Mouse (Mus musculus): ENCODE results near the gene Lrmda. TPM values are rescaled to one million over a fixed set of nuclear protein-coding genes. Genes with fewer than 3 reads are reported as not detected.
A peak's percentile ranks its signal among the peaks of the same experiment; 100 is the strongest.

The Lrmda gene
- polyA plus RNA-seq, 1 experiment from 2014 or later, result 1.8 TPM

DNA sequence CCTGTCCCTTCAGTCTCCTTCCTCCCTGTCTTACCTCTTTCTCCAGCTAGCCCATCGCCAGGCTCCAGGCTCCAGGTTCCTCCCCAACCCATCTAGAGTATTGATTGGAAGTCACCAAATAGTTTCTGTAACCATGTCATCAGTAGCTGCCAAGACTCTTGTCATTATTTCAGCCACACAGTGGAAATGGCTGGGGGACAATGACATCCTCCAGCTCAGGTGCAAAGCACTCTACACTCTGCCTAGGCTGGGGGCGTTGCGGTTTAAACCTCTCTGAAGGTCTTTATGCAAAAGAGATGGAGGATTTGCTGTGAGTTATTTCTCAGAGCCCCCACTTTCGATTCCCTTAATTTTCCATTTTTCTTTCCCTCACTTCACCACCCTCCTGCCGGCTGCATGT is 287.2 kb downstream of the Lrmda start:
- no peak for TF ChIP-seq CTCF (IDR thresholded peaks at IDR 0.05; ENCODE audit: low read depth)
- WGBS, result 72% methylated on average over 5 of the region's 5 CpGs
- H3K4me1 ChIP-seq (replicated peaks; ENCODE audit: control insufficient read depth, insufficient read depth, low read length), result no peaks in the 10 kb centered on the region
- ATAC-seq, result no peak
- no peaks in the 10 kb centered on the region for H3K27me3 ChIP-seq (replicated peaks; ENCODE audit: control insufficient read depth, insufficient read depth, low read length)
- no peak overlapping the region for H3K4me3 ChIP-seq (ENCODE audit: low read depth, low read length)
- no peaks in the 10 kb centered on the region for H3K9me3 ChIP-seq (ENCODE audit: control insufficient read depth)
- H3K4me2 ChIP-seq (replicated peaks; ENCODE audit: low read depth), result no peak overlapping the region
- H3K9ac ChIP-seq (ENCODE audit: low read depth, low read length), result no peak overlapping the region
- no peaks in the 10 kb centered on the region for H3K36me3 ChIP-seq (ENCODE audit: control insufficient read depth, insufficient read depth)
- no peak overlapping the region for H3K27ac ChIP-seq (ENCODE audit: low read depth, low read length)

DNA sequence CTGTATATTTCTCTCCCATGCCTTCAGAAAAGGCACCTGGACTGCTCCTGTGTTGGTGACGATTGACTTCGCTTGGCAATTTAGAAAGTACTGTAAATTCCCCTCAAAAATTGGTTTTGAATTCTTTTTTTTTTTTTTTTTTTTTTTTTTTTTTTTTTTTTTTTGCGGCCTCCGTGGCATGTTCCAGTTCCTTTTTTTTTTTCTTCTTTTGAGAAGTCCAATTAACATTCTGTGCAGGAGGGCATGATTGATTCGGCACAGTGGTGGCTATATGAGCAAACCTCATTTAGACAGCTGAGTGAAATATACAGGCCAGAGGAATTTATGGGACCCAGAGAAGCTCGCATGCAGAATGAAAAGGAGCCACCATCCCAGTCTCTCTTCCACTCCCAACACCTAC is 288.5 kb downstream of the Lrmda start:
- no peaks in the 10 kb centered on the region for H3K4me1 ChIP-seq (replicated peaks; ENCODE audit: control insufficient read depth, insufficient read depth, low read length)
- WGBS, result 63% methylated on average over 6 of the region's 6 CpGs
- no peak overlapping the region for H3K27ac ChIP-seq (ENCODE audit: low read depth, low read length)
- H3K36me3 ChIP-seq (ENCODE audit: control insufficient read depth, insufficient read depth), result no peaks in the 10 kb centered on the region
- H3K9me3 ChIP-seq (ENCODE audit: control insufficient read depth), result no peaks in the 10 kb centered on the region
- H3K4me3 ChIP-seq (ENCODE audit: low read depth, low read length), result no peak overlapping the region
- TF ChIP-seq CTCF (IDR thresholded peaks at IDR 0.05; ENCODE audit: low read depth), result no peak
- no peak overlapping the region for H3K4me2 ChIP-seq (replicated peaks; ENCODE audit: low read depth)
- H3K9ac ChIP-seq (ENCODE audit: low read depth, low read length), result no peak overlapping the region
- ATAC-seq, result no peak
- H3K27me3 ChIP-seq (replicated peaks; ENCODE audit: control insufficient read depth, insufficient read depth, low read length), result no peaks in the 10 kb centered on the region

DNA sequence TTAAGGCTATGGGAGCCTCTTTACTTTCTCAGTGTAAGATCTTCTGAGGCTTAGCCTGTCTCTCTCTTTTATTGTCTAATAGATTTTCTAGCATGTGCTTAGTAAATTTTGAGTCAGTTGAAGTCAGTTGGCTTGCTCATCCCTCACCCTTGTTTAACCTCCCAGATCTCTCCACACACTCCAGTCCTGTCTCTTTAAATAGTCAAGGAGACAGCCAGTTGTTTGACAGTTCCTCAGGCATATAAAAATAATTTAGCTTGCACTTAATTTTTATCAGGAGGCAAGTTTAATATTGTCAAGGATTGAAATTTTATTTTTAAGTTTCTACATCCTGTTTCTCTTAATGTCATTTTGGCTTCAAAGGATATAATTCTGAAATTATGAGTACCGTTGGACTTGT is 303.5 kb downstream of the Lrmda start:
- no peaks in the 10 kb centered on the region for H3K36me3 ChIP-seq (ENCODE audit: control insufficient read depth, insufficient read depth)
- no peaks in the 10 kb centered on the region for H3K4me1 ChIP-seq (replicated peaks; ENCODE audit: control insufficient read depth, insufficient read depth, low read length)
- no peak overlapping the region for H3K4me2 ChIP-seq (replicated peaks; ENCODE audit: low read depth)
- H3K9me3 ChIP-seq (ENCODE audit: control insufficient read depth), result no peaks in the 10 kb centered on the region
- TF ChIP-seq CTCF (IDR thresholded peaks at IDR 0.05; ENCODE audit: low read depth), result no peak
- no peak overlapping the region for H3K4me3 ChIP-seq (ENCODE audit: low read depth, low read length)
- H3K27ac ChIP-seq (ENCODE audit: low read depth, low read length), result no peak overlapping the region
- 0 out of 2 replicates have a peak, but pooled peaks cover 3% of the 10 kb centered on the region for H3K27me3 ChIP-seq (replicated peaks; ENCODE audit: control insufficient read depth, insufficient read depth, low read length)
- no peak overlapping the region for H3K9ac ChIP-seq (ENCODE audit: low read depth, low read length)
- 53% methylated on average over 1 of the region's 1 CpGs for WGBS
- ATAC-seq, result no peak

DNA sequence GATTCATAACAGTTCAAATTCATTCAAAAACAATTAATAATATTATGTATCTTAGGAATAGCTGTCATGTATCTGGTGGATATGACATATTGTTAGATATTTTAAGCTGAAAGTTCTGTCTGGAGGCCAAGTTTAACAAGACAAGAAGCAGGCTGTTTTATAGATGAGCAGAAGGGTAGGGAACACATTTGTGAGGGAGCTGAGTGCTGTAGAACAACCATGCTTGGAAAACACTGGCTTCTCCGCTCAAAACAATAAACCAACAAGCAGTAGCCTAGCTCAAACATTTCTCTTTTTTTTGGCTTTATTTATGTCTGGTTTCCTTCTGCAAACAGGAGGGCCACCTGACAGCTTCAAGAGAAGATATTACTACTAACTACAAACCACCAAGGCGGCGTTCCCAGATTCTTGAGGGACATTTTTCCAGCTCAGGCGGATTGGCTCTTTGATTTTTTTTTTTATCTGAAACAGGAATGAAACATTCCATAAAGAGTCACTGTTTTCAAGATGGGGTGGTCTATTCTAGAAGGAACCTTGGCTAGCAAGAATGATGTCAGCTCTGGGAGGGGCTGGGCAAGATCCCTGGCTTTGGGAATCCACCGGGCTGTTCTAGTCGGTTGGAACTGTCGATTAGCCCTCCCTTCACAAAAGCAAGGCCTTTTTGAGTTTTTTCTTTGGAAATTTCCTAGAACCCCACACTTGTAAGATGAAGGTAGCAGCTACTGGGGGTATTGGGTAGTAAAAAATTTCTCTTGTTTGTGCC is 304.2 kb downstream of the Lrmda start:
- Histone ChIP-seq H3K4me1 (replicated peaks; ENCODE audit: control insufficient read depth, insufficient read depth, low read length) (no peaks in the 10 kb centered on the region), H3K36me3 (ENCODE audit: control insufficient read depth, insufficient read depth) (no peaks in the 10 kb centered on the region), H3K27ac (ENCODE audit: low read depth, low read length) (no peak overlapping the region), H3K9me3 (ENCODE audit: control insufficient read depth) (no peaks in the 10 kb centered on the region), H3K4me2 (replicated peaks; ENCODE audit: low read depth) (no peak overlapping the region), H3K9ac (ENCODE audit: low read depth, low read length) (no peak overlapping the region), H3K4me3 (ENCODE audit: low read depth, low read length) (no peak overlapping the region), H3K27me3 (replicated peaks; ENCODE audit: control insufficient read depth, insufficient read depth, low read length) (0 out of 2 replicates have a peak, but pooled peaks cover 3% of the 10 kb centered on the region)
- 65% methylated on average over 7 of the region's 7 CpGs for WGBS
- 0 out of 2 replicates have a peak, but pooled peaks have one; percentile 10 for ATAC-seq
- TF ChIP-seq CTCF (IDR thresholded peaks at IDR 0.05; ENCODE audit: low read depth), result no peak

DNA sequence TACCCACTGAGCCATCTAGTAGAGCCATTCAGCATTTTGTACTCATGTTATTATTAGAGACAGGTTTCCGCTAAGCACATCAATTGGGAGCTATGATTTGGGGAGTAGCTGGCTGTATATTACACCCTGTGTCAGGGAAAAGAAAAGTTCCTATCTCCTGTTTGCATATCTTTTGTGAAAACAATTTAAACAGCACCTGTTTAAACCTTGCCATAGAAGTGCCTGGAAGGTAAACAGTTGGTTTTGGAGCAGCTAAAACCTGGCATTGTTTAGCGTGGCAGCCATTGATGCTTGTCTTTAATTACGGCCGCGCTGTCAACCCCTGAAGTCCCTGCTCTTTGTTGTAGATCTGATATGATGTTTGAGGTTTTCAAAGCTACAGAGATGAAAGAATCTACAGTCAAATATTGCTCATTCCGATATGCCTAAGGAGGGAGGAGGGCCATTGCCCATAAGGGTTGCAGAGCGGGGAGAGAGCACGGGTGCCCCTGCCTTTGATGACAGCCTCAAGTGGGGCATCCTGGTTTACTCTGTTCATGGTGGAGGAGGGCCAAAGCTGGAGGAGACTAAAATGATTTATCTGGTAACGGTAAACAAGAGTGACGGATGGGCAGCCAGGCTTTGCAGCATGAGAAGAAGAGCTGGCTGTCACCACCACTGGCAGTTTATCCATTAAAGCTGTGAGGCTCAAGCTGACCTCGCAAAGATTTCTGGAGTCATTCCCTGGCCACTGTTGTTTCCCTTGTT is 306.9 kb downstream of the Lrmda start:
- Histone ChIP-seq H3K36me3 (ENCODE audit: control insufficient read depth, insufficient read depth) (no peaks in the 10 kb centered on the region), H3K4me2 (replicated peaks; ENCODE audit: low read depth) (no peak overlapping the region), H3K9me3 (ENCODE audit: control insufficient read depth) (no peaks in the 10 kb centered on the region), H3K4me1 (replicated peaks; ENCODE audit: control insufficient read depth, insufficient read depth, low read length) (no peaks in the 10 kb centered on the region), H3K27me3 (replicated peaks; ENCODE audit: control insufficient read depth, insufficient read depth, low read length) (0 out of 2 replicates have a peak, but pooled peaks cover 3% of the 10 kb centered on the region), H3K27ac (ENCODE audit: low read depth, low read length) (no peak overlapping the region), H3K9ac (ENCODE audit: low read depth, low read length) (no peak overlapping the region), H3K4me3 (ENCODE audit: low read depth, low read length) (no peak overlapping the region)
- ATAC-seq, result no peak
- 51% methylated on average over 11 of the region's 11 CpGs for WGBS
- TF ChIP-seq CTCF (IDR thresholded peaks at IDR 0.05; ENCODE audit: low read depth), result no peak

DNA sequence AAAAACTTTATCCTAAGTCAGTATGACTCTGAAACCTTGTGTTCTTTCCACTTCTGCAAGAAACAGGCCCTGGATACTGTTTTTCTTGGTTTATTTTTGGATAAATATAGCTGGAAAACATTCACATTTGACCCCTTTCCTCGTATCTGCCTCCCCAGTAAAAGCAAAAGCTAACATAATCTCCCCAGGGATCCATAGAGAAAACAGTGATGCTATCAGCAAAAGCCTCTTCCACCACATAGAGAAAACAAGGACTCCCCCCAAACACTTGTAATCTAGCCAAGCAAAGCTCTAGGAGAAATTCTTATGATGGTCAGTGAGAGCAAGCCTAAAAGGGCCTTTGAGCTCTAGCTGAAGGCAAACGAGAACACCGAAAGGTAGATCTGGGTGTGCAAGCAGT is 309.7 kb downstream of the Lrmda start:
- Histone ChIP-seq H3K9ac (ENCODE audit: low read depth, low read length) (no peak overlapping the region), H3K4me2 (replicated peaks; ENCODE audit: low read depth) (no peak overlapping the region), H3K27me3 (replicated peaks; ENCODE audit: control insufficient read depth, insufficient read depth, low read length) (0 out of 2 replicates have a peak, but pooled peaks cover 3% of the 10 kb centered on the region), H3K27ac (ENCODE audit: low read depth, low read length) (no peak overlapping the region), H3K36me3 (ENCODE audit: control insufficient read depth, insufficient read depth) (no peaks in the 10 kb centered on the region), H3K4me3 (ENCODE audit: low read depth, low read length) (no peak overlapping the region), H3K4me1 (replicated peaks; ENCODE audit: control insufficient read depth, insufficient read depth, low read length) (no peaks in the 10 kb centered on the region), H3K9me3 (ENCODE audit: control insufficient read depth) (no peaks in the 10 kb centered on the region)
- ATAC-seq, result no peak
- WGBS, result 86% methylated on average over 3 of the region's 3 CpGs
- TF ChIP-seq CTCF (IDR thresholded peaks at IDR 0.05; ENCODE audit: low read depth), result no peak

All from intestine, postnatal 0 days (tissue).